Mouse (Mus musculus): ENCODE data around the gene Tigar.

DNA sequence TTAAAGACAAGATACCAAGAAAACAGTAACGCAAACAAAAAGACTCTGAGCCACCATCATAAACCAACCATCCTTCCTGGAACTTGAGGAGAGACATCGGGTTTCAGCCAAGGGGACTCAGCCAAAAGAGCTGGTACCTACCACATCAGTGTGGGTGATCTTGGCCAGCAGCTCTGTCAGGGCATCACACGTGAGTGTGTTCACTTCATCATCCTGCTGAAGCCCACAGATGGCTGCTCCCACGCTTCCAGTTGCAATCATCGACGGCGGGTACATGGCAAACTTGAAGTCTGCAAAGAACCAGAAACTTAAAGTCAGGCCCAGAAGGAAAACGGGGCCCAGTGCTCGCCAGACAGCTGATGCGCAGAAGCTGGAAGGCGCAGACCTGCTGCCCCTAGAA lies 29.6 kb upstream of the Tigar start:
- TF ChIP-seq GATA1 (IDR thresholded peaks at IDR 0.05; ENCODE audit: borderline replicate concordance, low read length) (no peak), FLI1 (IDR thresholded peaks at IDR 0.05; ENCODE audit: low read length) (no peak)
